Mouse (Mus musculus) left cerebral cortex, postnatal 14 days (tissue): Measurements from ENCODE around the gene Kcnj15. TPM values are rescaled to one million over a fixed set of nuclear protein-coding genes. Genes with fewer than 3 reads are reported as not detected.

ENCODE experiments used
- DNase-seq, 2 experiments: peaks; one replicate each; pipeline ENCODE4 v3.0.0; 2021 to 2022; ENCODE audit warnings: low spot score in 2 of 2, mixed read lengths in 1 of 2
- intact Hi-C: fragments of 180-260 bp; cut with DNase I; formaldehyde crosslinking; loops from one replicate; pipeline ENCODE4 v1.15.1; 2025
- total RNA-seq, 2 experiments: library from RNA; stranded (reverse); gene quantifications; 2 replicates each; pipeline ENCODE4 v1.2.3; 2021

Gene Kcnj15
- total RNA-seq, 2 experiments from 2014 or later: 0.13 to 0.31 TPM

GRCm38 (mm10) chr16:95349745-95350144 lies 92.4 kb downstream of the Kcnj15 start:
- intact Hi-C loops: loop anchor here (5.0 to 10.0 kb wide), 3 partner anchors 225 to 613 kb away; no protein-coding TSS in a partner anchor
- no peak for DNase-seq
